Mouse (Mus musculus): ENCODE data around the gene Tnrc18. TPM values are rescaled to one million over a fixed set of nuclear protein-coding genes. Genes with fewer than 3 reads are reported as not detected.

The Tnrc18 gene
- polyA plus RNA-seq, 1 experiment from 2014 or later = 32.0 TPM

DNA sequence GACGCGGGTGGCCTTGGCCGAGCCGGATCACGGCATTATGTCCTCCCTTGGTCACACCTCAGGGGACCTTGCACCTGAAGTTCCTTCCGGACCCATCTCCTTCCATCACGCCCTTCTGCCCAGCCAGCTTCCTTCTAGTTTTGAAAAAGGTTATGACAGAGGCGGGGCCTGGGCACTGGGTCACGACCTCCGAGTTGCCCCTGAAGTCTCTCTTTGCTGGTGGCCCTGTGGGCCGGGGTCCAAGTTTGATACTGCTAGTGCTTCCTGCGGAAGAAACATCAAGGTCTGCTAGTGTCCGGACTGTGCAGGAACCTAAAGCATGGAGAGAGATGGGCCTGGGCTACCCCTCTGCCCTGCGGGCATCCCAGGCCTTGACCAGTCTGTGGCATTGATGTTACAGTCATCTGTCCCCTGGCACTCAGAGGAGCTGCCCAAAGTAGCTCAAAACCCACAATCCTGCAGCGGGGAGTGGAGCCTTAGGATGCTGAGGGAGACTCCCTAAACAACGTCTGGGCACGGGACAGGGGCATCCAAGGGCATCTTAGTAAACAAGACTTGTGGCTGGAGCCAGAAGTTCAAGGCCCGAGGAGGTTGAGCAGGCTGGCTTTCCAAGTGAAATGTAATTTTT lies 114.8 kb downstream of the Tnrc18 start:
- peak overlapping the region; percentile 51 for H3K9ac ChIP-seq
- no peaks in the 10 kb centered on the region for H3K36me3 ChIP-seq
- WGBS = 23% methylated on average over 18 of the region's 18 CpGs
- H3K27me3 ChIP-seq = peaks cover 29% of the 10 kb centered on the region
- no peaks in the 10 kb centered on the region for H3K9me3 ChIP-seq
- H3K4me3 ChIP-seq = peak overlapping the region; percentile 60
- peaks cover 19% of the 10 kb centered on the region for H3K4me1 ChIP-seq
- ATAC-seq (ENCODE audit: insufficient number of reproducible peaks, low FRiP score, low TSS enrichment, low read depth) = 0 out of 2 replicates have a peak, but pooled peaks have one; percentile 30
- no peak overlapping the region for H3K27ac ChIP-seq
- H3K4me2 ChIP-seq = peak overlapping the region; percentile 99

GRCm38 (mm10) chr5:142701651-142702510 lies 115.6 kb downstream of the Tnrc18 start:
- Histone ChIP-seq H3K27ac (no peak overlapping the region), H3K36me3 (no peaks in the 10 kb centered on the region), H3K9ac (peak overlapping the region; percentile 51), H3K4me3 (peak overlapping the region; percentile 60), H3K9me3 (no peaks in the 10 kb centered on the region), H3K4me1 (peaks cover 19% of the 10 kb centered on the region), H3K27me3 (peaks cover 29% of the 10 kb centered on the region), H3K4me2 (peak overlapping the region; percentile 99)
- WGBS = under 1% methylated on average over 57 of the region's 72 CpGs
- ATAC-seq (ENCODE audit: insufficient number of reproducible peaks, low FRiP score, low TSS enrichment, low read depth) = peak; percentile 75

DNA sequence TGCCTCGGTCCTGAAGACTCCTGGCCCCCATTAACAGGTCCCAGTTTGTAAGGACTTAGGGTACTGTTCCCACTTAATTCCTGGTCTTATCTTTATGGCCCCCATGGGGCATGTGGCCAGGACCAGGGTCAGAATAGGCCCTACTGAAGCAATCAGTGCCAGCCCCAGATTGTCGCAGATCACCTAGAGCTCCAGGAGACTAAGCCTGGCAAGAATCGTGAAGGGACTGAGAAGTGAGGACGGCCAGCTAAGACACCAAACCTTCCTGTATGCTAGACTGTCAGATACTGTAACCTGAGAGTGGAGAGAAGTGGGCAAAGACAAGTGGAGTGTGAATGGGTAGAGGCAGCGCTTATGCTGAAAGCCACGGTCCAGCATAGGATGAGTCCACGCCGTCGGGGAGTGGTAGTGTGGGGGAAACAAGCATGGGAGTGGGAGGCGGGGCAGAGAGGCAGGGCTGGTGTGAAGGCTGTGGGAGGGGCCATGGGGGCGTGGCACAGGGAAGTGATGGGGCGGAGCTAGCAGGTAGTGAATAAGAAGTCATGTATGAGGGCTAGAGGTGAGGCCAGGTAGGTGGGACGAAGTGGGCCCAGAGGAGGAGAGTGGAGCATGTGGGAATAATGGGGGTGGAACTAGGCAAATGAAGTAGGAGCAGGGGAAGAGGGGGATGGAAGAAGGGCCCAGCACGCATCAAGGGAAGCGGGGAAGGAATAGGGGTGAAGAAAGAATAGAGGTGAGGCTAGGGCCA lies 116.4 kb downstream of the Tnrc18 start:
- peaks cover 19% of the 10 kb centered on the region for H3K4me1 ChIP-seq
- no peak overlapping the region for H3K27ac ChIP-seq
- H3K9me3 ChIP-seq = no peaks in the 10 kb centered on the region
- H3K27me3 ChIP-seq = peaks cover 29% of the 10 kb centered on the region
- peak overlapping the region; percentile 60 for H3K4me3 ChIP-seq
- H3K36me3 ChIP-seq = no peaks in the 10 kb centered on the region
- no peak overlapping the region for H3K9ac ChIP-seq
- peak overlapping the region; percentile 99 for H3K4me2 ChIP-seq
- no peak; the same call in 1 of the 2 replicates for ATAC-seq (ENCODE audit: insufficient number of reproducible peaks, low FRiP score, low TSS enrichment, low read depth)
- 6% methylated on average over 15 of the region's 15 CpGs for WGBS

GRCm38 (mm10) chr5:142697742-142698141 lies 119.7 kb downstream of the Tnrc18 start:
- WGBS = 55% methylated on average over 2 of the region's 2 CpGs
- H3K4me2 ChIP-seq = no peak overlapping the region
- H3K4me1 ChIP-seq = peaks cover 17% of the 10 kb centered on the region
- no peak for ATAC-seq (ENCODE audit: insufficient number of reproducible peaks, low FRiP score, low TSS enrichment, low read depth)
- H3K36me3 ChIP-seq = no peaks in the 10 kb centered on the region
- H3K27me3 ChIP-seq = peaks cover 28% of the 10 kb centered on the region
- no peaks in the 10 kb centered on the region for H3K9me3 ChIP-seq
- no peak overlapping the region for H3K9ac ChIP-seq
- no peak overlapping the region for H3K27ac ChIP-seq
- no peak overlapping the region for H3K4me3 ChIP-seq

DNA sequence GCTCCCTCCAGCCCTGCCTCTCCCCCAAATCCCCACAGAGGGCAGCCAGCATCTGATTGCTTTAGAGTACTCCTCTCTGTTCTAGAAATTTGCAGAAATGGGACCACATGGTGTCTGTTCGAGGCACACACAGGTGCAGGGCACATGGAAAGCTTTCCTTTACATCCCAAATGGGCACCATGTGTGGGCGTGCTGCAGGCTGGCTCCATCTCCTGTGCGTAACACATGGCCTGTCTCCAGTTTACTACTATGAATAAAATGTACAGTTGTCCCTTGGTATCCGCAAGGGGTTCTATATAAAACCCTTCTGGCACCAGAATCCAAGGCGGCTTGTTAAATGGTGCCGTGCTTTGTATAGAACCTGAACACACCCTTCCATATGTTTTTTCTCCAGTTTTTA lies 120.6 kb downstream of the Tnrc18 start:
- 55% methylated on average over 6 of the region's 6 CpGs for WGBS
- no peaks in the 10 kb centered on the region for H3K36me3 ChIP-seq
- H3K27ac ChIP-seq = no peak overlapping the region
- H3K9ac ChIP-seq = no peak overlapping the region
- ATAC-seq (ENCODE audit: insufficient number of reproducible peaks, low FRiP score, low TSS enrichment, low read depth) = no peak
- peaks cover 20% of the 10 kb centered on the region for H3K27me3 ChIP-seq
- no peak overlapping the region for H3K4me2 ChIP-seq
- no peaks in the 10 kb centered on the region for H3K9me3 ChIP-seq
- H3K4me1 ChIP-seq = peaks cover 8% of the 10 kb centered on the region
- H3K4me3 ChIP-seq = no peak overlapping the region

- H3K27me3 ChIP-seq = peaks cover 14% of the 10 kb centered on the region
- 29% methylated on average over 6 of the region's 6 CpGs for WGBS
- 0 out of 2 replicates have a peak, but pooled peaks cover 2% of the 10 kb centered on the region for H3K4me1 ChIP-seq
- ATAC-seq (ENCODE audit: insufficient number of reproducible peaks, low FRiP score, low TSS enrichment, low read depth) = no peak
- no peak overlapping the region for H3K4me3 ChIP-seq
- no peak overlapping the region for H3K4me2 ChIP-seq
- H3K9me3 ChIP-seq = no peaks in the 10 kb centered on the region
- no peak overlapping the region for H3K27ac ChIP-seq
- no peaks in the 10 kb centered on the region for H3K36me3 ChIP-seq
- H3K9ac ChIP-seq = no peak overlapping the region
Measured at GRCm38 (mm10) chr5:142696258-142696657, 121.2 kb downstream of the Tnrc18 start.

GRCm38 (mm10) chr5:142694627-142695340 lies 122.7 kb downstream of the Tnrc18 start:
- Histone ChIP-seq H3K27ac (no peak overlapping the region), H3K4me3 (no peak overlapping the region), H3K4me2 (no peak overlapping the region), H3K36me3 (no peaks in the 10 kb centered on the region), H3K27me3 (peaks cover 3% of the 10 kb centered on the region; the same call in 1 of the 2 replicates), H3K9me3 (no peaks in the 10 kb centered on the region), H3K9ac (no peak overlapping the region), H3K4me1 (no peaks in the 10 kb centered on the region)
- 11% methylated on average over 12 of the region's 12 CpGs for WGBS
- no peak for ATAC-seq (ENCODE audit: insufficient number of reproducible peaks, low FRiP score, low TSS enrichment, low read depth)

- Histone ChIP-seq H3K27me3 (peaks cover 3% of the 10 kb centered on the region; the same call in 1 of the 2 replicates), H3K9ac (no peak overlapping the region), H3K4me3 (no peak overlapping the region), H3K27ac (no peak overlapping the region), H3K4me2 (no peak overlapping the region), H3K36me3 (no peaks in the 10 kb centered on the region), H3K9me3 (no peaks in the 10 kb centered on the region), H3K4me1 (no peaks in the 10 kb centered on the region)
- ATAC-seq (ENCODE audit: insufficient number of reproducible peaks, low FRiP score, low TSS enrichment, low read depth) = no peak
- 51% methylated on average over 8 of the region's 8 CpGs for WGBS
Measured at GRCm38 (mm10) chr5:142693738-142694430, 123.6 kb downstream of the Tnrc18 start.

GRCm38 (mm10) chr5:142692971-142693737 lies 124.3 kb downstream of the Tnrc18 start:
- Histone ChIP-seq H3K27ac (no peak overlapping the region), H3K4me2 (no peak overlapping the region), H3K4me3 (no peak overlapping the region), H3K9ac (no peak overlapping the region), H3K36me3 (no peaks in the 10 kb centered on the region), H3K9me3 (no peaks in the 10 kb centered on the region), H3K4me1 (no peaks in the 10 kb centered on the region), H3K27me3 (peaks cover 3% of the 10 kb centered on the region; the same call in 1 of the 2 replicates)
- ATAC-seq (ENCODE audit: insufficient number of reproducible peaks, low FRiP score, low TSS enrichment, low read depth) = no peak
- WGBS = 75% methylated on average over 12 of the region's 12 CpGs

GRCm38 (mm10) chr5:142692248-142692647 lies 125.2 kb downstream of the Tnrc18 start, which contains the start of gene Slc29a4:
Slc29a4 (plus strand) TSS chr5:142692512.
- H3K36me3 ChIP-seq = no peaks in the 10 kb centered on the region
- H3K27ac ChIP-seq = no peak within 1 kb of the TSS
- H3K9ac ChIP-seq = no peak within 1 kb of the TSS
- H3K4me3 ChIP-seq = no peak within 1 kb of the TSS
- H3K4me2 ChIP-seq = no peak within 1 kb of the TSS
- WGBS = 46% methylated on average over 14 of the region's 14 CpGs
- no peak for ATAC-seq (ENCODE audit: insufficient number of reproducible peaks, low FRiP score, low TSS enrichment, low read depth)
- H3K4me1 ChIP-seq = no peaks in the 10 kb centered on the region
- peaks cover 3% of the 10 kb centered on the region; the same call in 1 of the 2 replicates for H3K27me3 ChIP-seq
- H3K9me3 ChIP-seq = no peaks in the 10 kb centered on the region
